Mouse (Mus musculus): ENCODE results near the gene Hmox2. TPM values are rescaled to one million over a fixed set of nuclear protein-coding genes. Genes with fewer than 3 reads are reported as not detected.

The Hmox2 gene
- polyA plus RNA-seq, 1 experiment = 59.0 TPM

DNA sequence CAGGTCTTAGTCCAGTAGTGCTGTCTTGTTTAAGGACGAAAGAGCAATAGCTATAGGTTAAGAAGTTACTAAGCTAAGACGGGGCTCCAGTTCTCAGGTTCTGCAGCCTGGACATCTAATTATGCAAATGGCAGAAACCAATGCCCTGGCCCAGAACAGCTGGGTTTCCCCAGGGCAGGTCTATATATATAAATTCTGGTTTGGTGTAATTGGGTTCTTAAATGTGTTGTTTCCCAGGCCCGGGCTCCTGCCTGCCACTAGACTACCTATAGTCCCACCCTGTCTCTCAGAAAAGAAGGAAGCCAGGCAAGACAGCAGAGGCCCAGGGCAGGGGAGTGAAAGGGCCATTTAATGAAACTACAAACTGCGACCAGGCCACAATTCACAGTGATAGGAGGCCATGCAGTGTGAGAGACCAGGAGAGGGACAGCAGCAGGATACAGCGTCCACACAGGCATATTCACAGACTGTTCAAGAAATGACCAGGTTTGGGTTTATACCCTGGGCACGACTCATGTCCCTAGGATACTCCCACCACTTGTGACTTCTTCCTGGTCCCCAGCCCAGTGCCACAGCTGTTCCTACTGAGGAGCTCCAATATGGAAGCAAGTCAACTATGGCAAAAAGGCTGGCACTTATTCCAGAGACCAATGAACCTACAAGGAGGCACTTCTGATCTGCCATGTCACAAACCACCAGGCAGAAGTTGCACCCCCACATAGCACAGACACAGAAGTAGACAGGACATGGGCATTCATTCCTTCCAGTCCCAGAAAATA, 41.0 kb downstream of the Hmox2 start:
- DNase-seq (ENCODE audit: low read depth) = no peak
- TF ChIP-seq POLR2A (IDR thresholded peaks at IDR 0.05; ENCODE audit: borderline replicate concordance, extremely low read depth, insufficient read depth, insufficient read length, poor library complexity, severe bottlenecking) (no peak), CTCF (IDR thresholded peaks at IDR 0.05; ENCODE audit: borderline replicate concordance, extremely low read depth, insufficient read depth, insufficient read length) (no peak)

DNA sequence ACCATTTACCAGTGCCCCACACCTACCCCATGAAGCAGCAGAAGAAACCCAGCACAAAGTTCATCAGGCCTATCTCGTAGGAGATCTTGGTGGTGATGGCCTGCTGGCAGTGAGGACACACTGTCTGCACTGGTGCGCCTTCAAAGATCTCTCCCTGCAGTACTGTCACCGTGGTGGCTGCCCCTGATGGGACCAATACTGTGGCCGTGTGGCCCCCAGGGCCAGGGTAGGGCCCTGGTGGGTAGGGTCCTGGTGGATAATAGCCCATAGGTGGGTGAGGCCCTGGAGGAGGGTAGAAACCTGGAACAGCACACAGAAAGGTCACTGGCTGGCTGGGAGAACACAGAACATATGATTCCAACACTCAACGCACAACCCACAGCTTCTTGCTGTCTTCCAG, 42.6 kb downstream of the Hmox2 start:
- TF ChIP-seq CTCF (IDR thresholded peaks at IDR 0.05; ENCODE audit: borderline replicate concordance, extremely low read depth, insufficient read depth, insufficient read length) (no peak), POLR2A (IDR thresholded peaks at IDR 0.05; ENCODE audit: borderline replicate concordance, extremely low read depth, insufficient read depth, insufficient read length, poor library complexity, severe bottlenecking) (no peak)
- no peak for DNase-seq (ENCODE audit: low read depth)

DNA sequence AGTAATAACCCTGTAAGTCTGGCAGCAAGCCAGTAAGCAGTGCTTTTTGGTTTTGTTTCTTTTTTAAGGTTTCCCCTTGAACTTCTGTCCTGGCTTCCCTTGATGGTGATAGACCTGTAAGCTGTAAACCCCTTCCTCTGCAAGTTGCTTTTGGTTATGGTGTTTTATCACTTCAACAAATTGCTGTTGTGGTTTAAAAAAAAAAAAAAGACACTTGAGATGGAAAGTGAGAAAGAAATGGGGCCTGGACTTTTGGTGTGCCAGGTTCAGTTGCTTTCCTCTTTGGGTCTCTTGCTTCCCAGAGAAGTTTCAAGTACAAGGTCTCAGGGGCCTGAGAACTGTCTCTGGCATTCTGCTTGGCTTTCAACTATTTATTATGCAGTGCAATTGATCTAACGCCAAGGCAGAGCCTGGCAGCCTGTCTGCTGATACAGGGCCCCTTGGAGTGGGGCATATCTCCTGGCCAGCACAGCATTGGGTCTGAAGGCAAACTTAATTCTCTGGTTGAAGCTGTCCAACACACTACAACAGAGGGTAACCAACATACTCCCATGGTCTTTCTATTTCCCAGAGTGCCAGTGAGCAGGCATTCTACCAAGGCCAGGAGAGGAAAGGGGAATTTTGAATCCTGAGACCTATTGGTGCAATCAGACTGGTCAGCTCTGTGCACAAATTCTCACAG, 47.3 kb downstream of the Hmox2 start:
- DNase-seq (ENCODE audit: low read depth) = peak; percentile 56
- TF ChIP-seq POLR2A (IDR thresholded peaks at IDR 0.05; ENCODE audit: borderline replicate concordance, extremely low read depth, insufficient read depth, insufficient read length, poor library complexity, severe bottlenecking) (no peak), CTCF (IDR thresholded peaks at IDR 0.05; ENCODE audit: borderline replicate concordance, extremely low read depth, insufficient read depth, insufficient read length) (no peak)

DNA sequence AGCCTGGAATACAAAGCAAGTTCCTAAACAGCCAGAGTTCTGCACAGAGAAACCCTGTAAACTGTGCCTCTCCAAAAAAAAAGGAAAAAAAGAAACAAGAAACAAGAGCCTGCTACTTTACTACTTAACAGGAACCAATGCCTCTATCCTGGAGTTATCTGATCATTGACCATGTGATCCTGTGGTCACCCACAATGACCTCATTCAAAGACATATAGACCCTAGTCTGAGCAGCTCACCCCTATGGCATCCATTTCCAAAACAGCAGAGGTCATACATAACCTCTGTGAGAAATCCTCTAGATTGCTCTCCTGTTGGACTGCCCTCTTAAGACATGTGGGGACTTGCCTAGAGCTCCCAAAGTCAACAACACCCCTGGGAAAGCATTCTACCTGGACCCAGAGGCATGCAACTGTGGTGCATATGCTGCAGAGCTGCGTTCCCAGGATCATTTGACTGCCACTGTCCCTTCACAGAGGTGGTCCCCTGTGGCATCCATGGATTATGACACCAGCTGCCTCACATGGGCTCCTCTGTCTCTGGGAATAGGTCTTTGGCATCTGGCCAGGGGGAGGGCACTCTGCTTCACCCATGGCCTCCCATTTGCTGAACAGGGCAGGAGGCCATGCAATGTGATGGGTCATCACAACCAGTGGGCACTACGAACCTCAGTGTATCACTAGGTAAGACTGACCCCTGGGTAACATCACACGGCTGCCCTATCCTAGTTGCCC, 51.2 kb downstream of the Hmox2 start:
- no peak for TF ChIP-seq POLR2A (IDR thresholded peaks at IDR 0.05; ENCODE audit: borderline replicate concordance, extremely low read depth, insufficient read depth, insufficient read length, poor library complexity, severe bottlenecking)
- TF ChIP-seq CTCF (IDR thresholded peaks at IDR 0.05; ENCODE audit: borderline replicate concordance, extremely low read depth, insufficient read depth, insufficient read length) = no peak
- no peak for DNase-seq (ENCODE audit: low read depth)

DNA sequence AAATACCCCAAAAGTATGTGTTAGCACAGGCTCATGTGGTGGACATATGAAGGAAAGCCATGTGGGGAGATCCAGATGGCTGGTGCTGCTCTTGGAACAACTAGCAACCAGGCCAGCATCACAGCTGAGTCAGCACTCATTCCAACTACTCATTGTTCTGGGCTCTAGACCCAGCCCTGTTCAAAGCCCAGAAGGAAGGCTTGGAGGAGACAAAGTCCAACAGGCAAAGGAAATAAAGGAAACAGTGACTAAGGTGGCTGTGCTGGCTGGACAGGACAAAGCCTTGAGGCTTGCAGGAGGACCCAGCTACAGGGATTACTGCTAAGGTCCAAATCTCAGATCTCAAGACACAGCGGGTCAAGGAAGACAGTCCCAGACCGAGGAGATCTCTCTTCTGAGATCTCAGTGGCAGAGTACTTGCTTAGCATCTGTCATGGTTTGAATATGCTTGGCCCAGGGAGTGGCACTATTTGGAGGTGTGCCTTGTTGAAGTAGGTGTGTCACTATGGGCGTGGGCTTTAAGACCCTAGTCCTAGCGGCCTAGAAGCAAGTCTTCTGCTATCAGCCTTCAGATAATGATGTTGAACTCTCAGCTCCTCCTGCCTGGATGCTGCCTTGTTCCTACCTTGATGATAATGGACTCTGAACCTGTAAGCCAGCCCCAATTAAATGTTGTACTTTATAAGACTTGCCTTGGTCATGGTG, 51.9 kb downstream of the Hmox2 start:
- DNase-seq (ENCODE audit: low read depth) = no peak
- TF ChIP-seq POLR2A (IDR thresholded peaks at IDR 0.05; ENCODE audit: borderline replicate concordance, extremely low read depth, insufficient read depth, insufficient read length, poor library complexity, severe bottlenecking) (no peak), CTCF (IDR thresholded peaks at IDR 0.05; ENCODE audit: borderline replicate concordance, extremely low read depth, insufficient read depth, insufficient read length) (no peak)

GRCm38 (mm10) chr16:4778940-4779339, 52.8 kb downstream of the Hmox2 start:
- DNase-seq (ENCODE audit: low read depth) = no peak
- TF ChIP-seq CTCF (IDR thresholded peaks at IDR 0.05; ENCODE audit: borderline replicate concordance, extremely low read depth, insufficient read depth, insufficient read length) (no peak), POLR2A (IDR thresholded peaks at IDR 0.05; ENCODE audit: borderline replicate concordance, extremely low read depth, insufficient read depth, insufficient read length, poor library complexity, severe bottlenecking) (no peak)

DNA sequence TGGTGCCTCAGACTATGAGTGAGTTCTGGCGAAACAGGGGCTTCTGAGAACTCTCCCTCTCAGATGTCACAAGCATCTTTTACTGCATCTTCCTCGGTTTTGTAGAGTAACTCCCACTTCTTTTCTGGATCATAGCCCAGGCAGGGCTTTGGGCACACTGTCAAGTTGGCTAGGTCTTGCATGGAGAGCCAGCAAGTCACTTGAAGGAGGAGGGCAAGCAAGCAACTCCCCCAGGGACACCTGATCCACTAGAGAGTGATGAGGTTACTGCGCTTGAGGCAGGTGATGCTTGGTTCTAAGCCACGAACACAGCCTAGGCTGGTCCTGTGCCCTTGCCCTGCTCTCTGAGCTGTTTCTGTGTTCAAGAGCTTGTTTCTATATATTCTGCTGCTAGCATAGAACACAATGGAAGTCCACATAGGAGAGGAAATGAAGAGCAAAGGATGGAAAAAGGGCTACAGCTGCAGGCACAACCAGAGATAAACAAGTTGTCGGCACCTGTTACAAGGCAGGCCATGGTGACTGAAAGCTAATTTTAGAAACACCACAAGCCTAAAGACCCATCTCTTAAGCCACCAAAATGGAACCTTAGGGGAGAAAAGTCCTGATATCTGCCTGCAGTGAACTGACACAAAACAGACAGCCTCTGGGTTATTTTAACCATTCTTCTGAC, 55.5 kb downstream of the Hmox2 start:
- peak; percentile 71 for DNase-seq (ENCODE audit: low read depth)
- no peak for TF ChIP-seq POLR2A (IDR thresholded peaks at IDR 0.05; ENCODE audit: borderline replicate concordance, extremely low read depth, insufficient read depth, insufficient read length, poor library complexity, severe bottlenecking)
- no peak for TF ChIP-seq CTCF (IDR thresholded peaks at IDR 0.05; ENCODE audit: borderline replicate concordance, extremely low read depth, insufficient read depth, insufficient read length)

- no peak for DNase-seq (ENCODE audit: low read depth)
- no peak for TF ChIP-seq CTCF (IDR thresholded peaks at IDR 0.05; ENCODE audit: borderline replicate concordance, extremely low read depth, insufficient read depth, insufficient read length)
- no peak for TF ChIP-seq POLR2A (IDR thresholded peaks at IDR 0.05; ENCODE audit: borderline replicate concordance, extremely low read depth, insufficient read depth, insufficient read length, poor library complexity, severe bottlenecking)
Observed at GRCm38 (mm10) chr16:4782515-4782914, 56.4 kb downstream of the Hmox2 start.

GRCm38 (mm10) chr16:4785706-4786105, 59.5 kb downstream of the Hmox2 start:
- TF ChIP-seq CTCF (IDR thresholded peaks at IDR 0.05; ENCODE audit: borderline replicate concordance, extremely low read depth, insufficient read depth, insufficient read length) = no peak
- no peak for TF ChIP-seq POLR2A (IDR thresholded peaks at IDR 0.05; ENCODE audit: borderline replicate concordance, extremely low read depth, insufficient read depth, insufficient read length, poor library complexity, severe bottlenecking)

DNA sequence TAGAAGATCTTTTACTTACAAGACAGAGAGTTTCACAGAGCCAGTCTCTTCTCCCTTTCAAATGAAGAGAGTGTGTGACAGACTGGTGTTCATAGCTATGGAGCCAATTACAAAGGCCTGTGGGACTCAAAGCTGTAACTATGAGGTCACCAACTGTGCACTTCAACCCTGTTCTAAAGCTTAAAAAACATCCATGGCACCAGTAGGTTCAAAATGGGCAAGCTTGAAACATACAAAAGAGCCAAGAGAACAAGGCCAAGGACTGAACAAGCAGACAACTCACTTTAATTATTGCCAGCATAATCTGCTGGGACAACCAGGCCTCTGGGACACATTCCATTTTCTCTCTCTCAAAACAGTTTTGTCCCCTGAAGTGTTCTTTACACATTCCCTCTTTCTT, 62.0 kb downstream of the Hmox2 start:
- TF ChIP-seq POLR2A (IDR thresholded peaks at IDR 0.05; ENCODE audit: borderline replicate concordance, extremely low read depth, insufficient read depth, insufficient read length, poor library complexity, severe bottlenecking) = no peak
- no peak for TF ChIP-seq CTCF (IDR thresholded peaks at IDR 0.05; ENCODE audit: borderline replicate concordance, extremely low read depth, insufficient read depth, insufficient read length)
- DNase-seq (ENCODE audit: low read depth) = no peak

More at GRCm38 (mm10) chr16:4785706-4786105, 59.5 kb downstream of the Hmox2 start:
- DNase-seq (ENCODE audit: low read depth) = no peak

Data from brain, embryonic 14.5 days (tissue).